Mouse (Mus musculus): ENCODE measurements around the gene Tmem141. TPM values are rescaled to one million over a fixed set of nuclear protein-coding genes. Genes with fewer than 3 reads are reported as not detected.

Gene Tmem141
- 36.1 and 37.6 TPM in 2 replicates for polyA plus RNA-seq (2015; fragmentation: Nextera tagmentation; extraction: Ambion mirVana)

DNA sequence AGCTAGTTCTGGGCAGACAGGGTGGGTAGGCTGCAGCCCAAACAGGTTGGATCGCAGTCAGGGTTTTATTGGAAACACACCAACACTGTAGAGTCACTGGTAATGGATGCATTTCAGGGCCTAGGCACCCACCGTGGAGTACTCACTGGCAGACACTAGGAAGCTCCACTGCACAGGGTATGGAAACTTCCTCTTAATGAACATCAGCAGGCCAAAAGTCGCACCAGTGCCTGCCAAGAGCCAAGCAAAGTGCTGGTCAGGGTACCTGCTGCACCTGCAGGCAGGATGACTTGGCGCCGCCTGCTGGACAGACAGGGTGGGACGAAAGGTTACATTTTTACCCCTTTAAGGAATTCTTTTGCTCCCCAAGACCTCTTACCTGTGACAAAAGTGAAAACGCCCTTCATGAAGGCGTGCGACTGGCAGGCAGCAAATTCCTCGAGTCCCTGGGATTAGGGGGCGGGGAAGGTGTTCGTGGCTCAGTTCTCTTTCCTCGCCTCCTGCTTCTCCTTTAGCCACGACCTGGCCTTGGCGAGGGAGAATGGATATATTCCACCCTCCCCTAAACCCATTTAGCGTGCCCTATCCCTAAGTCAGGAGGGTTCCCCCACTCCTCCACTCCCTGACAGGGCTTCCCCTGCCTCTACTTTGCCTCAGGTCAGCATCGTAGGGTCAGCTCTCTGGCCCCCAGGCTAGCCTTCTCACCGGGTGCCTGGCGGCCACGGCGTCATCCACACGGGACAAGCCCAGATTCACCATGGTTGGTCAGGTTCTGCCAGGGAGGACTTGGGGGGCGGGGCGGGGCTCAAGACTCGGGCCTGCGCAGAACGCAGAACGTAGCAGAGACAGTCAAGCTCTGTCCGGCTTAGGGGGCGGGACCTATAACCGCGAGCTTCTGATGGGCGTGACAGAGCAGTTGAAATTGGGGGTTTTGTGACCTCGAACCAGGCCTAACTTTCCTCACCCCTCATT lies at the start of gene Tmem141:
Gene Tmem141, minus strand, starts transcription at position 777 of the 972 bp plus-strand sequence.
- Histone ChIP-seq H3K9ac (replicated peaks; ENCODE audit: low read length) (peak within 1 kb of the TSS; percentile 76), H3K27ac (ENCODE audit: low read length) (peak within 1 kb of the TSS; percentile 83), H3K27me3 (ENCODE audit: insufficient read depth, low read length) (peaks cover 16% of the 10 kb centered on the region), H3K9me3 (ENCODE audit: low read length) (no peaks in the 10 kb centered on the region), H3K36me3 (ENCODE audit: insufficient read depth, low read length) (no peaks in the 10 kb centered on the region), H3K4me3 (ENCODE audit: low read length) (peak within 1 kb of the TSS; percentile 63), H3K4me1 (ENCODE audit: insufficient read depth, low read length) (peaks cover 1% of the 10 kb centered on the region; the same call in 1 of the 2 replicates), H3K4me2 (replicated peaks; ENCODE audit: low read depth, low read length) (peak within 1 kb of the TSS; percentile 83)
- ATAC-seq (ENCODE audit: low FRiP score, low TSS enrichment), result peak; percentile 93
- 7% methylated on average over 34 of the region's 34 CpGs for WGBS

- Histone ChIP-seq H3K36me3 (ENCODE audit: insufficient read depth, low read length) (no peaks in the 10 kb centered on the region), H3K4me3 (ENCODE audit: low read length) (no peak overlapping the region), H3K27ac (ENCODE audit: low read length) (no peak overlapping the region), H3K9me3 (ENCODE audit: low read length) (no peaks in the 10 kb centered on the region), H3K9ac (replicated peaks; ENCODE audit: low read length) (no peak overlapping the region), H3K4me1 (ENCODE audit: insufficient read depth, low read length) (no peaks in the 10 kb centered on the region), H3K4me2 (replicated peaks; ENCODE audit: low read depth, low read length) (no peak overlapping the region), H3K27me3 (ENCODE audit: insufficient read depth, low read length) (no peaks in the 10 kb centered on the region)
- no peak for ATAC-seq (ENCODE audit: low FRiP score, low TSS enrichment)
- WGBS, result 66% methylated on average over 1 of the region's 1 CpGs
Observed at GRCm38 (mm10) chr2:25666516-25666915, 44.7 kb upstream of the Tmem141 start.

- 76% methylated on average over 5 of the region's 5 CpGs for WGBS
- Histone ChIP-seq H3K36me3 (ENCODE audit: insufficient read depth, low read length) (no peaks in the 10 kb centered on the region), H3K4me3 (ENCODE audit: low read length) (no peak overlapping the region), H3K9me3 (ENCODE audit: low read length) (no peaks in the 10 kb centered on the region), H3K4me1 (ENCODE audit: insufficient read depth, low read length) (no peaks in the 10 kb centered on the region), H3K9ac (replicated peaks; ENCODE audit: low read length) (no peak overlapping the region), H3K4me2 (replicated peaks; ENCODE audit: low read depth, low read length) (no peak overlapping the region), H3K27ac (ENCODE audit: low read length) (no peak overlapping the region), H3K27me3 (ENCODE audit: insufficient read depth, low read length) (no peaks in the 10 kb centered on the region)
- no peak for ATAC-seq (ENCODE audit: low FRiP score, low TSS enrichment)
Observed at GRCm38 (mm10) chr2:25664125-25664524, 42.3 kb upstream of the Tmem141 start.

DNA sequence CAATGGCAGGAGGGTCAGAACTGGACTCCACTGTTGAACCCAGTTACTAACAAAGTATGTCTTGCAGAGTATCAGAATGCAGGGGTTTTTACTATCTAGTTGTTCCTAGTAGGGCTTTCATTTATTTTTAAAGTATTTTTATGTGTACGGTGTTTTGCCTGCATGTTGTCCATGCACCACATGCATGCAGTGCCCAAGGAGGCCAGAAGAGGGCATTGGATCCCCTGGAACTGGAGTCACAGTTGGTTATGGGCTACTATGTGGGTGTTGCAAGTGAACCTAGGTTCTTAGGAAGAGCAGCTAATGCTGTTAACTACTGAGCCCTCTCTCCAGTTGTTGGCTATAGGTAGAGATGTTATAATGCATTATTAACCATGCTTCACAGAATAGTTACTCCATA lies 41.7 kb upstream of the Tmem141 start:
- Histone ChIP-seq H3K9me3 (ENCODE audit: low read length) (no peaks in the 10 kb centered on the region), H3K4me2 (replicated peaks; ENCODE audit: low read depth, low read length) (no peak overlapping the region), H3K9ac (replicated peaks; ENCODE audit: low read length) (no peak overlapping the region), H3K36me3 (ENCODE audit: insufficient read depth, low read length) (no peaks in the 10 kb centered on the region), H3K4me1 (ENCODE audit: insufficient read depth, low read length) (no peaks in the 10 kb centered on the region), H3K27me3 (ENCODE audit: insufficient read depth, low read length) (no peaks in the 10 kb centered on the region), H3K4me3 (ENCODE audit: low read length) (no peak overlapping the region), H3K27ac (ENCODE audit: low read length) (no peak overlapping the region)
- WGBS, result 43% methylated on average over 1 of the region's 1 CpGs
- ATAC-seq (ENCODE audit: low FRiP score, low TSS enrichment), result no peak

GRCm38 (mm10) chr2:25661245-25661970 lies 39.6 kb upstream of the Tmem141 start:
- H3K4me1 ChIP-seq (ENCODE audit: insufficient read depth, low read length), result no peaks in the 10 kb centered on the region
- H3K9me3 ChIP-seq (ENCODE audit: low read length), result no peaks in the 10 kb centered on the region
- H3K36me3 ChIP-seq (ENCODE audit: insufficient read depth, low read length), result no peaks in the 10 kb centered on the region
- no peaks in the 10 kb centered on the region for H3K27me3 ChIP-seq (ENCODE audit: insufficient read depth, low read length)
- no peak overlapping the region for H3K4me3 ChIP-seq (ENCODE audit: low read length)
- WGBS, result 83% methylated on average over 6 of the region's 6 CpGs
- no peak overlapping the region for H3K9ac ChIP-seq (replicated peaks; ENCODE audit: low read length)
- H3K4me2 ChIP-seq (replicated peaks; ENCODE audit: low read depth, low read length), result no peak overlapping the region
- no peak for ATAC-seq (ENCODE audit: low FRiP score, low TSS enrichment)
- H3K27ac ChIP-seq (ENCODE audit: low read length), result no peak overlapping the region

- H3K36me3 ChIP-seq (ENCODE audit: insufficient read depth, low read length), result no peaks in the 10 kb centered on the region
- H3K4me2 ChIP-seq (replicated peaks; ENCODE audit: low read depth, low read length), result no peak overlapping the region
- WGBS, result 76% methylated on average over 8 of the region's 8 CpGs
- no peaks in the 10 kb centered on the region for H3K27me3 ChIP-seq (ENCODE audit: insufficient read depth, low read length)
- H3K9ac ChIP-seq (replicated peaks; ENCODE audit: low read length), result no peak overlapping the region
- no peak overlapping the region for H3K4me3 ChIP-seq (ENCODE audit: low read length)
- H3K9me3 ChIP-seq (ENCODE audit: low read length), result no peaks in the 10 kb centered on the region
- no peak for ATAC-seq (ENCODE audit: low FRiP score, low TSS enrichment)
- no peaks in the 10 kb centered on the region for H3K4me1 ChIP-seq (ENCODE audit: insufficient read depth, low read length)
- H3K27ac ChIP-seq (ENCODE audit: low read length), result no peak overlapping the region
Observed at GRCm38 (mm10) chr2:25660279-25660678, 38.5 kb upstream of the Tmem141 start.

DNA sequence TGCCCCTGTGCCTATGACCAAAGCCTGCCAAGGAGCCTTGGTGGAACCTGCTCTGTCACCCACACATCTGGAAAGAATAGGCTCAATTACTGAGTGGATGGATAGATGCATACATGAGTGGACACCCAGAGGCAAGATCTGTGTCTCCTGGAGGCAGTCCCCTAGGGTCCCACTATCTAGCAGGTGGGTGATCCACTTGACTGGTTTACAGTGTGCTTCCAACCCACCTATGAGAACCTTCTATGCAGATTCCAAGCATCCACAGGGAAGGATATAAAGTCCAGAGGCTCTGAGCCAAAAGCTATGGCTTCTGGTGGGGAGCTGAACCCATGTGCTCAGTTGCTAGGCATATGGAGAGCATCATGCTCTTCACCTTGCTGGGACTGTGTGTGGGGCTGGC lies 35.8 kb upstream of the Tmem141 start, which contains the start of gene Lcn5:
Gene Lcn5, plus strand, starts transcription at position 301 of the 400 bp plus-strand sequence.
- no peak within 1 kb of the TSS for H3K27ac ChIP-seq (ENCODE audit: low read length)

GRCm38 (mm10) chr2:25657246-25657645 lies 35.4 kb upstream of the Tmem141 start:
- no peaks in the 10 kb centered on the region for H3K27me3 ChIP-seq (ENCODE audit: insufficient read depth, low read length)
- no peak overlapping the region for H3K4me3 ChIP-seq (ENCODE audit: low read length)
- WGBS, result 83% methylated on average over 4 of the region's 4 CpGs

More for the DNA sequence above, 35.8 kb upstream of the Tmem141 start, which contains the start of gene Lcn5:
- Histone ChIP-seq H3K4me3 (ENCODE audit: low read length) (no peak within 1 kb of the TSS), H3K36me3 (ENCODE audit: insufficient read depth, low read length) (no peaks in the 10 kb centered on the region), H3K9ac (replicated peaks; ENCODE audit: low read length) (no peak within 1 kb of the TSS), H3K9me3 (ENCODE audit: low read length) (no peaks in the 10 kb centered on the region), H3K4me1 (ENCODE audit: insufficient read depth, low read length) (no peaks in the 10 kb centered on the region), H3K4me2 (replicated peaks; ENCODE audit: low read depth, low read length) (no peak within 1 kb of the TSS), H3K27me3 (ENCODE audit: insufficient read depth, low read length) (no peaks in the 10 kb centered on the region)
- no peak for ATAC-seq (ENCODE audit: low FRiP score, low TSS enrichment)

GRCm38 (mm10) chr2:25656691-25657090 lies 34.9 kb upstream of the Tmem141 start:
- WGBS, result 86% methylated on average over 4 of the region's 4 CpGs
- H3K4me2 ChIP-seq (replicated peaks; ENCODE audit: low read depth, low read length), result no peak overlapping the region

More at GRCm38 (mm10) chr2:25657246-25657645, 35.4 kb upstream of the Tmem141 start:
- no peaks in the 10 kb centered on the region for H3K9me3 ChIP-seq (ENCODE audit: low read length)
- no peak for ATAC-seq (ENCODE audit: low FRiP score, low TSS enrichment)
- H3K9ac ChIP-seq (replicated peaks; ENCODE audit: low read length), result no peak overlapping the region
- no peak overlapping the region for H3K27ac ChIP-seq (ENCODE audit: low read length)
- H3K4me2 ChIP-seq (replicated peaks; ENCODE audit: low read depth, low read length), result no peak overlapping the region
- H3K4me1 ChIP-seq (ENCODE audit: insufficient read depth, low read length), result no peaks in the 10 kb centered on the region
- H3K36me3 ChIP-seq (ENCODE audit: insufficient read depth, low read length), result no peaks in the 10 kb centered on the region

More at GRCm38 (mm10) chr2:25656691-25657090, 34.9 kb upstream of the Tmem141 start:
- Histone ChIP-seq H3K27me3 (ENCODE audit: insufficient read depth, low read length) (no peaks in the 10 kb centered on the region), H3K9me3 (ENCODE audit: low read length) (no peaks in the 10 kb centered on the region), H3K27ac (ENCODE audit: low read length) (no peak overlapping the region), H3K4me3 (ENCODE audit: low read length) (no peak overlapping the region), H3K36me3 (ENCODE audit: insufficient read depth, low read length) (no peaks in the 10 kb centered on the region), H3K4me1 (ENCODE audit: insufficient read depth, low read length) (no peaks in the 10 kb centered on the region), H3K9ac (replicated peaks; ENCODE audit: low read length) (no peak overlapping the region)
- ATAC-seq (ENCODE audit: low FRiP score, low TSS enrichment), result no peak
